Mouse (Mus musculus) testis, adult 2 months (tissue): ENCODE data around the gene March7. TPM values are rescaled to one million over a fixed set of nuclear protein-coding genes. Genes with fewer than 3 reads are reported as not detected.

Experiments used
- H3K27ac ChIP-seq: fragments of 200-500 bp; 2 replicates; pipeline ENCODE4 v1.5.1; 2012; ENCODE audit warnings: low read depth, low read length; ENCODE audit not compliant: control insufficient read depth, insufficient read depth
- H3K27me3 ChIP-seq: fragments of 200-500 bp; 2 replicates; pipeline ENCODE4 v1.6.1; 2012; ENCODE audit warnings: mild to moderate bottlenecking, low read length, moderate library complexity; ENCODE audit not compliant: control insufficient read depth, insufficient read depth
- H3K36me3 ChIP-seq: fragments of 200-500 bp; 2 replicates; pipeline ENCODE4 v1.6.1; 2012; ENCODE audit warnings: mild to moderate bottlenecking, low read length; ENCODE audit not compliant: control insufficient read depth, insufficient read depth
- H3K4me1 ChIP-seq: fragments of 200-500 bp; 2 replicates; pipeline ENCODE4 v1.6.1; 2012; ENCODE audit warnings: low read length; ENCODE audit not compliant: control insufficient read depth, insufficient read depth
- H3K4me3 ChIP-seq: fragments of 200-500 bp; 2 replicates; pipeline ENCODE4 v1.5.1; 2012; ENCODE audit warnings: low read depth, mild to moderate bottlenecking, low read length, moderate library complexity, mixed read lengths; ENCODE audit not compliant: control insufficient read depth
- CTCF ChIP-seq: fragments of 200-500 bp; IDR thresholded peaks from 2 replicates; pipeline ENCODE4 v1.5.1; 2012; ENCODE audit warnings: low read depth, mild to moderate bottlenecking, inconsistent platforms, low read length, moderate library complexity; ENCODE audit not compliant: control insufficient read depth, insufficient read depth, insufficient replicate concordance
- POLR2A ChIP-seq: fragments of 200-500 bp; IDR thresholded peaks from 2 replicates; pipeline ENCODE4 v1.6.1; 2012; ENCODE audit warnings: low read depth, mild to moderate bottlenecking, inconsistent platforms, low read length, moderate library complexity; ENCODE audit not compliant: control insufficient read depth
- polyA plus RNA-seq: library from polyadenylated mRNA; depleted of rRNA; stranded (reverse); fragments of >200 nt; gene quantifications from 2 replicates; pipeline ENCODE4 v1.2.3, GENCODE M21; 2012

The March7 gene
- polyA plus RNA-seq, 1 experiment: 22.3 TPM

DNA sequence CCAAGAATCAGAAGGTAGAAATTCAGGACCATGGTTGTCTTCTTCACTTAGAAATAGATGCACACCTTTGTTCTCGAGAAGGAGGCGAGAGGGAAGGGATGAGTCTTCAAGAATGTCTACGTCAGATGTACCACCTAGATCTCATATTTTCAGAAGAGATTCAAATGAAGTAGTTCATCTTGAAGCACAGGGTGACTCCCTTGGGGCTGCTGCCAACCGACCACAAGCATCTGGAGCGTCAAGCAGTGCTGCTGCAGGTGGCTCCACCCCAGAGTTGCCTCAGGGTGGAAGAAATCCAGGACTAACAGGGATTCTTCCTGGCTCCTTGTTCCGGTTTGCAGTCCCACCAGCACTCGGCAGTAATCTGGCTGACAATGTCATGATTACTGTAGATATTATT, 24.8 kb downstream of the March7 start:
- H3K27me3 ChIP-seq: no peaks in the 10 kb centered on the region
- no peak overlapping the region for H3K27ac ChIP-seq
- H3K4me3 ChIP-seq: no peak overlapping the region
- peaks cover 5% of the 10 kb centered on the region for H3K36me3 ChIP-seq
- no peaks in the 10 kb centered on the region for H3K4me1 ChIP-seq
- TF ChIP-seq POLR2A: no peak
- no peak for TF ChIP-seq CTCF

DNA sequence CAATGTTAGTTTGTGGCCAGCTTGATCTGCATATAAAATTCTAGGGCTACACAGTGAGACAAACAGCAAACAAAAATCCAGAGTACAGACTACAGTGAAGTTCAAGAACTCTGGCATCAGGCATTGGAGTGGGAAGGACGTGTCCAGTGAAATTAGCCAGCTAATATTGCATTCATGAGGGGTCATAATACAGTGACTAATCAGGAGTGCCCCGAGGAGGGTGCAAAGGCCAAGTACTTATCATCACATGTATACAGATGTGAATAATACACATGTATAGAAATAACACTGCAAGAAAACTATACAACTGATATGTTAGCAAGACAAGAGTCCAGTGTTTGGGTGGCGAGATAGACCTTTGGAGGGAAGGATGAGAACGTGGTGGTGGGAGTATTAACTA, 43.1 kb downstream of the March7 start:
- H3K4me1 ChIP-seq: no peaks in the 10 kb centered on the region
- no peaks in the 10 kb centered on the region for H3K36me3 ChIP-seq
- H3K4me3 ChIP-seq: no peak overlapping the region
- TF ChIP-seq CTCF: no peak
- TF ChIP-seq POLR2A: no peak
- H3K27ac ChIP-seq: no peak overlapping the region
- no peaks in the 10 kb centered on the region for H3K27me3 ChIP-seq

DNA sequence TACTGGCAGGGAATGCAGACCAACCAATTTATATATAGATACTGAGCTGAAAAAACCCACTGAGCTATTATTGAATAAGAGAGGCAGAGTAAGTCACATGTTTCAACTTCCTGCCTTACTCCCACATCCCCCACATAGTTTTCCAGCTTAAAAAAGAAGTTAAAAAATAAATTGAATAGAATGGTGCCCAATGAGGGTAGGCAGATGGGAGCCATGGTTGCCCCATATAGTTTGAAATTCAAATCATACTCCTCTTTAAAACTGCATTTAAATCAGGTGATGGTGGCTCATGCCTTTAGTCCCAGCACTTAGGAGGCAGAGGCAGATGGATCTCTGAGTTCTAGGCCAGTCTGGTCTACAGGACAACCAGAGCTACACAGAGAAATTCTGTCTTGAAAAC, 43.8 kb downstream of the March7 start:
- Histone ChIP-seq H3K4me1 (no peaks in the 10 kb centered on the region), H3K4me3 (no peak overlapping the region), H3K36me3 (no peaks in the 10 kb centered on the region), H3K27me3 (no peaks in the 10 kb centered on the region), H3K27ac (no peak overlapping the region)
- TF ChIP-seq CTCF (no peak), POLR2A (no peak)

DNA sequence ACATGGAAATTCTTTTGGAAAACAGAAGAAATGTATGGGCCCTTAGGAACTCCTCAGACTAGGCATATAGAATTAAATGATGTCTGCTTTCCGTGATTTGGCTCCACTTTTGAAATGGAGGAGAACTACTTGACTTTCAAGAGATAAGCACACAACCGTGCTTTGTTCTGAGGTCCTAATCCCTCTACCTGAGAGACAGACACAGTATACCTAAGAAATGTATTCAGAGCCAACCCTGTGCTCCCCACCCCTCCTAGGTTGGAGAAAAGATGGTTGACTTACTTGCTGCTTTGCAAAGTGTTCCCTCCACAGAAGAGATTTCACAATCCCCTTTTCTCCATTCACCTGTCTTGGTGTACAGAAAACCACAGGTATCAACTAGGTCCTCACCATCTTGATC, 47.1 kb downstream of the March7 start:
- no peak overlapping the region for H3K4me3 ChIP-seq
- H3K27me3 ChIP-seq: no peaks in the 10 kb centered on the region
- H3K36me3 ChIP-seq: no peaks in the 10 kb centered on the region
- H3K27ac ChIP-seq: no peak overlapping the region
- no peaks in the 10 kb centered on the region for H3K4me1 ChIP-seq
- no peak for TF ChIP-seq POLR2A
- no peak for TF ChIP-seq CTCF

DNA sequence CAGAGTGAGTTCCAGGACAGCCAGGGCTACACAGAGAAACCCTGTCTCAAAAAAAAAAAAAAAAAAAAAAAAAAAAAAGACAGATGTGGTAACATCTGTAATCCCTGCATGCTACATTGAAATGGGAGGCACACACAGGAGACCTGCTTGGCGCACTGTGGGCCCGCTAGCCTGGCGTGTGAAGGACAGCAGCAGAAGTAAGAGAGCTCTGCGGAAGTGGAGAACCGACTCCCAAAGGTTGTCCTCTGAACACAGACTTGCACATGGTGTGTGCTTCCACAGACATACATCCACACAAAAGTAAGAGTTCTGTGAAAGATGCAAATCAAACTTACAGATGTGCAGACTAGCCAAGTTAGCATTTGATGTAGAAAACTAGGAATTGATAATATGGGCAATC, 49.5 kb downstream of the March7 start:
- Histone ChIP-seq H3K4me3 (no peak overlapping the region), H3K36me3 (no peaks in the 10 kb centered on the region), H3K4me1 (no peaks in the 10 kb centered on the region), H3K27me3 (no peaks in the 10 kb centered on the region), H3K27ac (no peak overlapping the region)
- TF ChIP-seq POLR2A: no peak
- TF ChIP-seq CTCF: no peak

DNA sequence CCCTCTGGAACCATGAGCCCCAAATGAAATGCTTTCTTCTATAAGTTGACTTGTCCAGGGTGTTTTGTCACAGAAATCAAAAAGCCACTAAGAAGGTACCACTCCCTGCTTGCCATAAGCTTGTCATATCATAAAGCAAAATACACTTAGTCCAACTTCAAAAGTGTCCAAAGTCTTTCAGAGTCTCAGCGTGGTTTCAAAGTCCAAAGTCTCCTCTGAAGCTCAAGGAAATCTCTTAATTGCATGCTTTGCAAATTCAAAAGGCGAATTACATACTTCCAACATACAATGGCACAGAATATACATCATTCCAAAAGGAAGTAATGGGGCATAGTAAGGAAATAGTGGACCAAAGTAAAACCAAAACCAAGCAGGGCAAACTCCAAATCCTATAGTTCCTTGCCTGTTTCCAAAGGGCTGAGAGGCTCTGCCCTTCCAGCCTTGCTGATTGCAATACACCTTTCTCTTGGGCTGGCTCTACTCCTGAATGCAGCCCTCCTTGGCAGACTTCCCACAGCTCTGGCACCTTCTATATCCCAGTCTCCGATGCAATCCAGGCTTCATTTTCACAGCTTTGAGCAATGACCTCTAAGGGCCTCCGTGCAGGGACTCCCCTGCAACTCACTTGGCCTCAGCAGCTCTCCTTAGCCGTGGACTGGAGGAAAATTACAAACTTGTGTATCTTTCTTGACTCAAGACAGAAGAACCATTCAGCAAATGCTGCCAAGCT, 51.1 kb downstream of the March7 start:
- TF ChIP-seq POLR2A: no peak
- TF ChIP-seq CTCF: no peak
- no peaks in the 10 kb centered on the region for H3K36me3 ChIP-seq
- H3K4me1 ChIP-seq: no peaks in the 10 kb centered on the region
- no peak overlapping the region for H3K27ac ChIP-seq
- no peaks in the 10 kb centered on the region for H3K27me3 ChIP-seq
- no peak overlapping the region for H3K4me3 ChIP-seq

DNA sequence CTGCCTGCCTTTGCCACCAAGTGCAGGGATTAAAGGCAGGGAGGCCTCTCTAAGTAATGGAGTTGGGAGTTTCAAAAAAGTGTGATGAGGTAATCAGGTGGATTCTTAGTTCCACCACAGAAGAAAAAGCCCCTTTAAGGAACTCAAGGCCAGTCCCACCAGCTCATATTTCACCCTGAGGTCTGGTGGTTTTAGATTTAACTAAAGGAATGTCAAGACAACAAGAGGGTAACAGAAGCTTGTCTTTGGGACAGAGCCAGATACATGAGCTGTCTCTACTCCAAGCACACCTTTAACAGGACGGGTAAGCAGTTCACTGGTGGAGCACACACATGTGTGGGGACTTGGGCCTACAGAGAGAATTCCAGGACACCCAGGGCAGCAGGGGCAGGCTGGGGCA, 57.9 kb downstream of the March7 start:
- Histone ChIP-seq H3K4me1 (no peaks in the 10 kb centered on the region), H3K27me3 (no peaks in the 10 kb centered on the region), H3K4me3 (no peak overlapping the region), H3K27ac (no peak overlapping the region), H3K36me3 (no peaks in the 10 kb centered on the region)
- TF ChIP-seq CTCF: no peak
- TF ChIP-seq POLR2A: no peak
